Mouse (Mus musculus) testis, adult 2 months (tissue): ENCODE measurements around the gene Mrm3. TPM values are rescaled to one million over a fixed set of nuclear protein-coding genes. Genes with fewer than 3 reads are reported as not detected.

Experiments
- H3K27ac ChIP-seq: fragments of 200-500 bp; 2 replicates; pipeline ENCODE4 v1.5.1; 2012; ENCODE audit warnings: low read depth, low read length; ENCODE audit not compliant: control insufficient read depth, insufficient read depth
- H3K27me3 ChIP-seq: fragments of 200-500 bp; 2 replicates; pipeline ENCODE4 v1.6.1; 2012; ENCODE audit warnings: mild to moderate bottlenecking, low read length, moderate library complexity; ENCODE audit not compliant: control insufficient read depth, insufficient read depth
- H3K36me3 ChIP-seq: fragments of 200-500 bp; 2 replicates; pipeline ENCODE4 v1.6.1; 2012; ENCODE audit warnings: mild to moderate bottlenecking, low read length; ENCODE audit not compliant: control insufficient read depth, insufficient read depth
- H3K4me1 ChIP-seq: fragments of 200-500 bp; 2 replicates; pipeline ENCODE4 v1.6.1; 2012; ENCODE audit warnings: low read length; ENCODE audit not compliant: control insufficient read depth, insufficient read depth
- H3K4me3 ChIP-seq: fragments of 200-500 bp; 2 replicates; pipeline ENCODE4 v1.5.1; 2012; ENCODE audit warnings: low read depth, mild to moderate bottlenecking, low read length, moderate library complexity, mixed read lengths; ENCODE audit not compliant: control insufficient read depth
- CTCF ChIP-seq: fragments of 200-500 bp; IDR thresholded peaks from 2 replicates; pipeline ENCODE4 v1.5.1; 2012; ENCODE audit warnings: low read depth, mild to moderate bottlenecking, inconsistent platforms, low read length, moderate library complexity; ENCODE audit not compliant: control insufficient read depth, insufficient read depth, insufficient replicate concordance
- POLR2A ChIP-seq: fragments of 200-500 bp; IDR thresholded peaks from 2 replicates; pipeline ENCODE4 v1.6.1; 2012; ENCODE audit warnings: low read depth, mild to moderate bottlenecking, inconsistent platforms, low read length, moderate library complexity; ENCODE audit not compliant: control insufficient read depth
- polyA plus RNA-seq: library from polyadenylated mRNA; depleted of rRNA; stranded (reverse); fragments of >200 nt; gene quantifications from 2 replicates; pipeline ENCODE4 v1.2.3, GENCODE M21; 2012

The Mrm3 gene
- polyA plus RNA-seq, 1 experiment, result 4.3 TPM

DNA sequence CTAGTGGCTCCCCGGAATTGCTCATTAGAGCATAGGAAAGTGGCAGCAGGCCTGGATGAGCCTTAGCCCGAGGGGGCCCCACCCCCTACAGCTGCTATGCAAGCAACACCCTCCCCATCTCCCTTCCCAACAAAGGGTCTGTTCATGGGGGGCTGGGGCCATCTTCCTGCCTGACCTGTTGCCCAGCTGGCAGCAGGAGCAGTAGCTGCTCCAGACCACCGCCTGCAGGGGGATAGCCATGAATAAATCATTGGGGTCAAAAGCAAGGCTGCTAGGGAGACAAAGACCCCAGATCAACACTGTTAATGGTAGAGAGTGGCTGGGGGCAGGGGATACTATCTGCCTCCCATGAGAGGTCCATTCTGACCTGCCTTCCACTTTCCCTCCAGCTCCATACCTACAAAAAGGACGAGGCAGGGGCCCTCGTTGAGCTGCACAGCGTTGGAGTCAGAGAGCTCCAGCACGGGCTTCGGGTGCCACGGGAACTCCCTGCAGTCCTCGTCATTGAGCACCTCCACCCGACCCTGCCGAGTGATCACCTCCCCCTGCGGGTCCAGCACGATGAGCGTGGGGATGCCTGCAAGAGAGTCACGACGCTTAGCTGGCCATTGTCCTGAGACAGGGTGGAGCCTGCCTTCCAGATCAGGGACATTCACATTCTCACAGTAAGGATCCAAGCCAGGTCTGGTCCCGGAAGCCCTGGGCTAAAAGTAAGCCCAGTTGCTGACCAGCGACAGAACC, 19.3 kb downstream of the Mrm3 start:
- H3K4me1 ChIP-seq, result no peaks in the 10 kb centered on the region
- H3K36me3 ChIP-seq, result no peaks in the 10 kb centered on the region; the same call in 1 of the 2 replicates

DNA sequence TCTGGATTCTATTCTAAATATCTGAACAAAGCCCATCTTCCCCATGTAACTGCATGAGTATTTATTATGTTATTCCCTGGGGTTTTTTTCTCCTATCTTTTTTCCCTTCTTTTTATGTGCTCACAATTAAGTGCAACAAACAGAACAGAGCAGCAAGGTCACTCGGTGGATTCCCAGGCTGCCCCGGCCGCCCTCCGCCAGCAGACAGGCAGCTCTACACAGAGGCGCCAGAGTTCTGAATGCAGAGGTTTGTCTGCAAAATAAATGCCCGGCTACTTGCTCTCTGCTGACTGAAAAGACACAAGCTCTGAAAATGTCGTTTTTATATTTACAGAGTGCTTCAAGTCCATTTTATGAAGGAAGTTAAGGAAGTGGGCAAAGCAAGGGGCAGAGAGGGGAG, 24.0 kb downstream of the Mrm3 start:
- H3K36me3 ChIP-seq, result no peaks in the 10 kb centered on the region; the same call in 1 of the 2 replicates
- H3K27ac ChIP-seq, result no peak overlapping the region
- no peaks in the 10 kb centered on the region for H3K4me1 ChIP-seq

More for the DNA sequence above, 19.3 kb downstream of the Mrm3 start:
- Histone ChIP-seq H3K4me3 (no peak overlapping the region), H3K27ac (no peak overlapping the region), H3K27me3 (no peaks in the 10 kb centered on the region)
- TF ChIP-seq CTCF (no peak), POLR2A (no peak)

DNA sequence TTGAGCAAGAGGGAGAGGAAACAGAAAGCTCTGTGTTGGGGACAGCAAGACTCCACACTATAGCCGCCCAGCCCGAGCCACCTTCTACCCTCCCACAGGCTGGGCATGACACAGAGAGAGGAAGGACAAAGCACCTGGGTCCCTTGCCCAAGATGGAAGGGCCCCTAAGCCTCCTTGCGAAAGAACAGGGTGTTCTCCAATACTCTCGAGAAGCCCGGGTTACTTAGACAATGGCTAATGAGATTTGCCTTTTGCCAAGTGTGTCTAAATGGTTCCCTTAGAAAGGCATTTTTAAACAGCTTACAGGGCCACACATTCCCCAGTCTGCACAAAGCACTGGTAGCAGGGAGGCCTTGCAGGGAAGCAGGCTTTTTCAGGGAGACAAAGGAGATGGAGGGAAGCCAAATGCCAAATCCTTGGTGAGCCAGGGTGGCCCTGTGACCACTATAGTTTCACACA, 24.5 kb downstream of the Mrm3 start:
- Histone ChIP-seq H3K4me1 (no peaks in the 10 kb centered on the region), H3K36me3 (no peaks in the 10 kb centered on the region; the same call in 1 of the 2 replicates), H3K4me3 (no peak overlapping the region), H3K27ac (peak overlapping the region; percentile 23), H3K27me3 (no peaks in the 10 kb centered on the region)
- no peak for TF ChIP-seq CTCF
- no peak for TF ChIP-seq POLR2A

More for the DNA sequence above, 24.0 kb downstream of the Mrm3 start:
- Histone ChIP-seq H3K27me3 (no peaks in the 10 kb centered on the region), H3K4me3 (no peak overlapping the region)
- TF ChIP-seq CTCF (no peak), POLR2A (no peak)

DNA sequence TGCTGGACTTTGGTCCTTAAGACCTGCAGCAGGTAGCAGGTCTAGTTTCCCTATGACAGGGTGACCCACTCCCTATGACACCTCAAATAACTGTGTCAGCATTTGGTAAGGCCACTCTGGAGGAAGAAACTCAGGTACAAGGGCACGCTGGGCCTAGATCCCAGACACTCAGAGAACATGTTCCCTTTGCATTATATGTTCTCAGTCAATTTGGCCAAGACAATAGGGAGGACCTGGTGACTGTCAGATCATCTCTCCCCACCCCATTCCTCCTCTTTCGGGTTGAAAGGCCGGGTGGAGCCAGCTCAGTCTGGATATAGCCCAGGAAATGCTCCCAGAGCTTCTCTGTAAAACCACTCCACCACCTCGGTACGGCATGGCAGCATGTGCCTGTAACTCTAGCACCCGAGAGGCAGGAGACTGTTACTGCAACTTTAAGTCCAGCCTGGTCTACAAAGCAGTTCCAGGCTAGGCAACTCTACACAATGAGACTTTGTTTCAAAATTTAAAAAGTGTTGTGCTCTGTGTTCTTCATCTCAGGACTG, 25.1 kb downstream of the Mrm3 start:
- TF ChIP-seq POLR2A, result no peak
- Histone ChIP-seq H3K27ac (peak overlapping the region; percentile 23), H3K4me3 (no peak overlapping the region), H3K27me3 (no peaks in the 10 kb centered on the region), H3K4me1 (no peaks in the 10 kb centered on the region), H3K36me3 (peaks cover 1% of the 10 kb centered on the region; the same call in 1 of the 2 replicates)

DNA sequence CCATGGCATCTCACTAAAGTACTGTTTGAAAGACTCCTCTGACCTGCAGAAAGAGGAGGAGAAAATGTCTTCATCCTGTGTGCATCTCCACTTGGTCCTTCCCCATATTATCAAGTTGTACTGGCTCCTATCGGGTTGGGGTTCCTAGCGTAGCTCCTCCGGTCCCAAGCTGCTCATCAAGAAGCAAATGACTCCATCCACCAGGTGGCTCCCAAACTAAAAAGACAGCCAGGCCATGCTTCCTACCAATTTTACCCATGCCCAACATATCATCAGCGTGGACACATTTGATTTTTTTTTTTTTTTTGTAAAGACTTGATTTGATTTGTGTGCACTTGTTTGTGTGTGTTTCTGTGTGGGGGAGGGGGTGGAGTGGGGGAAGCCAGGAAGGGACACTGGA, 28.9 kb downstream of the Mrm3 start:
- Histone ChIP-seq H3K4me1 (no peaks in the 10 kb centered on the region), H3K27ac (no peak overlapping the region), H3K4me3 (no peak overlapping the region), H3K27me3 (no peaks in the 10 kb centered on the region), H3K36me3 (peaks cover 4% of the 10 kb centered on the region)
- TF ChIP-seq CTCF, result no peak
- no peak for TF ChIP-seq POLR2A

DNA sequence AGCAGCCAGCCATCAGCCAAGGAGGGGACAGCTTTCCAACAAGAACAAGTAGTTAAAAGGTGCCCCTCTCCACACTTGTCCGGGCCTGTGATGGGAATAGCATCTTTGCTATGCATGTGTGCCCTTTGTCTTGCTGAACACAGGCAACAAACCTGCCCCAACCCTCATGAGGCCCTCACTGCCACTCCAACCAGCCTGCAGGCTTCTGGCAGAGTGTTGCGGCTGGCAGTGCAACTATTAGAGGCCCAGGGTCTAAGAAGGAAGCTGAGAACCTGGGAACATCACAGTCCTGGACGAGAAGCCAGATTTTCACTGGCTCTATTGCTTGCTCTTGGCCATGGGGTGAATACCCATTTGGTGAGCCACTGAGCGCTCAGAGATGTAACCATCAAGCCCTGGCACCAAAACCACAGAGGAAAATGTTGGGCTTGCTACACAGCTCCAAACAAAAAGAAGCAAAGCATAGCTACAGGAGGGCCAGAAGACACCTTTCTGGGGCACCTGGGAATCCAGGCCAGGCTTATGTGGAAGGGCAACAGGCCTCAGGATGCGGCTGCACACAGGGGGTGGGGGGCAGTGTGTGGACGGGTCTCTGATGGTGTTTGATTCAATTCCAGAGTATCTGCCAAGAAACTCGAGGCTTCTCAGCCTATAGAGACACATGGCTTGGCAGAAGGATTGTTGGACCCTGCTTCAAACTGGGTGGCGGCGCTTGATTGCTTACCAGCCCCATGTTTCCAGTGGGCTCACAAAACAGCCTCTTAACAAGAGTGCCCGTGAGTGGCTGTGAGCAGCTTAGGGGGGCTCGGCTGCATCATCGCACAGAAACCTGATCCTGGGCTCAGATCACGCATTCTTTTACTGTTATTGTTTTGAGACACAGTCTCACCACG, 35.7 kb downstream of the Mrm3 start:
- Histone ChIP-seq H3K27ac (no peak overlapping the region), H3K27me3 (no peaks in the 10 kb centered on the region), H3K4me3 (no peak overlapping the region), H3K36me3 (peaks cover 2% of the 10 kb centered on the region; the same call in 1 of the 2 replicates), H3K4me1 (no peaks in the 10 kb centered on the region)
- no peak for TF ChIP-seq CTCF
- no peak for TF ChIP-seq POLR2A

DNA sequence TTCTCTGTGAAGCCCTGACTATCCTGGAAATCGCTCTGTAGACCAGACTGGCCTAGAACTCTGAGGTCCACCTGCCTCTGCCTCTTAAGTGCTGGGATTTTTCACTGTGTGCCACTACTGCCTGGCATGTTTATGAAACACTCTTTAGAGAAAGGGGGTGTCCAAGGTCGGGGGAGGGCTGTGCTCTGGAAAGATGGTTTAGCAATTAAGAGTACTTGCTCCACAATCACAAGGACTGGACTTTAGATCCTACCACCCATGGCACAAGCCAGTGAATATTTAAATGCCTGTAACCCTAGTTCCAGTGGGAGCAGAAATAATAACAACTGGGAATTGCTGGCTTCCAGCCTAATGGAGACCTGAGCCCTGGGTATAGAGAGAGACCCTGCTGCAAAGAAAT, 36.5 kb downstream of the Mrm3 start:
- H3K27ac ChIP-seq, result no peak overlapping the region
- H3K27me3 ChIP-seq, result no peaks in the 10 kb centered on the region
- H3K4me1 ChIP-seq, result no peaks in the 10 kb centered on the region
- H3K36me3 ChIP-seq, result peaks cover 2% of the 10 kb centered on the region; the same call in 1 of the 2 replicates
- no peak overlapping the region for H3K4me3 ChIP-seq
- no peak for TF ChIP-seq POLR2A
- TF ChIP-seq CTCF, result no peak
